ENCODE assay signal across 8 mouse cellular contexts in genomic region chr14:54568694-54569414, GRCm38 (mm10). TPM values are rescaled to one million over a fixed set of nuclear protein-coding genes. Genes with fewer than 3 reads are reported as not detected.
DNase-seq lines count a peak whose midpoint lies in the region; ATAC-seq and TF ChIP-seq lines count a peak whose summit lies in the region.

No protein-coding gene starts in this region.

- TF ChIP-seq EP300 in CH12.LX (IDR thresholded peaks at IDR 0.05; ENCODE audit: low read length), result no peak

- no peak overlapping the region for H3K4me3 ChIP-seq in CH12.LX (replicated peaks in 1 of 3; ENCODE audit: low read depth in 2 of 3, low read length in 2 of 3, poor library complexity in 1 of 3)
- no peak overlapping the region for H3K4me3 ChIP-seq in lung, adult 2 months (replicated peaks; ENCODE audit: extremely low read depth, low read depth, low read length)

- peak; percentile 86 for TF ChIP-seq RAD21 in CH12.LX (IDR thresholded peaks at IDR 0.05; ENCODE audit: low read depth, low read length)

- ATAC-seq in activated CD4-positive, CD25-positive, alpha-beta regulatory T cell, adult 4 months, result no peak

- TF ChIP-seq POLR2A in CH12.LX (IDR thresholded peaks at IDR 0.05; ENCODE audit: low read depth, low read length), result no peak
- TF ChIP-seq POLR2A in lung, adult 2 months (IDR thresholded peaks at IDR 0.05; ENCODE audit: borderline replicate concordance, extremely low read depth, low read depth, low read length), result no peak

- in situ Hi-C loops in CH12.LX (cut with MboI; ENCODE audit: low pct_ligation_motif_present, low pct_unique_long_range_greater_than_20kb, low sequenced_read_pairs), result loop anchor here (25.0 kb wide), 1 partner anchor 507 kb away; no protein-coding TSS in a partner anchor

- dilution Hi-C loops in CH12.LX (cut with MboI; ENCODE audit: extremely low pct_ligation_motif_present, extremely low pct_unique_long_range_greater_than_20kb, low sequenced_read_pairs), result no loop called here

- DNase-seq in CH12.LX (ENCODE audit: extremely low read depth), result peak; percentile 74
- DNase-seq in adrenal gland, adult 2 months, result peak; percentile 79
- DNase-seq in embryo, embryonic 11 days, result peak; percentile 82
- peak; percentile 79 to 89 for DNase-seq in heart, adult 18-20 months
- peak; percentile 78 to 89 for DNase-seq in kidney, postnatal 36 days
- peak; percentile 73 for DNase-seq in lung, adult 2 months
- peak; percentile 68 for DNase-seq in retina, postnatal 7 days (ENCODE audit: low read depth, low spot score)

- no peaks in the 10 kb centered on the region for H3K36me3 ChIP-seq in CH12.LX (replicated peaks in 1 of 2; ENCODE audit: control insufficient read depth in 1 of 2, insufficient read depth in 1 of 2, low read length in 1 of 2)

- peaks cover 3% of the 10 kb centered on the region for H3K27me3 ChIP-seq in CH12.LX (replicated peaks)

- no peaks in the 10 kb centered on the region for H3K79me2 ChIP-seq in CH12.LX (replicated peaks; ENCODE audit: control insufficient read depth, extremely low read depth, insufficient read depth, poor library complexity, severe bottlenecking)

- peak; percentile 82 to 88 for TF ChIP-seq CTCF in CH12.LX (conservative IDR thresholded peaks at IDR 0.05 in 1 of 2, IDR thresholded peaks at IDR 0.05 in 1 of 2; ENCODE audit: low read depth in 2 of 2, low read length in 2 of 2)
- peak; percentile 84 for TF ChIP-seq CTCF in lung, adult 2 months (IDR thresholded peaks at IDR 0.05; ENCODE audit: insufficient read depth, low read length)

- WGBS in lung, adult 2 months, result 67% methylated on average over 15 of the region's 15 CpGs

- no peak overlapping the region for H3K9ac ChIP-seq in CH12.LX (ENCODE audit: insufficient read depth, low read depth)

- no peak overlapping the region for H3K4me2 ChIP-seq in CH12.LX (ENCODE audit: insufficient read depth, low read depth, poor library complexity, severe bottlenecking)

- no peak overlapping the region for H3K27ac ChIP-seq in CH12.LX (ENCODE audit: insufficient read depth, low read depth)

- H3K9me3 ChIP-seq in CH12.LX (replicated peaks; ENCODE audit: low read length), result no peaks in the 10 kb centered on the region

- peaks cover 0 to 16% of the 10 kb centered on the region in 2 experiments; a peak in 2 of 4 replicates for H3K4me1 ChIP-seq in CH12.LX (ENCODE audit: control insufficient read depth in 1 of 2, insufficient read depth in 2 of 2)
- H3K4me1 ChIP-seq in lung, adult 2 months (ENCODE audit: control insufficient read depth, insufficient read depth, low read length), result peaks cover 2% of the 10 kb centered on the region

TF ChIP-seq in CH12.LX, 34 proteins besides CTCF, POLR2A, EP300 and RAD21:
- TF ChIP-seq GABPA (IDR thresholded peaks at IDR 0.05; ENCODE audit: insufficient replicate concordance, low read depth, low read length), result no peak
- peak; percentile 79 for TF ChIP-seq SMC3 (IDR thresholded peaks at IDR 0.05; ENCODE audit: low read depth, low read length)
- peak; percentile 36; the same call in 1 of the 2 replicates for TF ChIP-seq ZC3H11A (IDR thresholded peaks at IDR 0.05; ENCODE audit: low read depth, low read length)

RNA-seq across cellular contexts. Expression of gene Ajuba, which starts 8.5 kb away (rescaled TPM):
- total RNA-seq in CH12.LX (2012; rRNA removed), result 0.13 TPM in 1 of 2 replicates, not detected in the other
- total RNA-seq in CH12.LX (2014; rRNA removed), result 0.09 TPM in 1 of 2 replicates, not detected in the other
- polyA plus RNA-seq in CH12.LX (2012; ENCODE audit: insufficient read length, low read depth), result 0.18 and 0.34 TPM in 2 replicates
- total RNA-seq in adrenal gland, adult 2 months (2021), result 10 to 100 TPM; 14.4 to 30.3 TPM
- 47.0 and 56.9 TPM in 2 replicates for polyA plus RNA-seq in adrenal gland, adult 2 months (2012; rRNA removed)
- 1 to 10 TPM; 3.7 to 3.9 TPM for total RNA-seq in heart, adult 18-20 months (2021)
- 36.4 and 49.6 TPM in 2 replicates for polyA plus RNA-seq in lung, adult 2 months (2012; rRNA removed)
- polyA plus RNA-seq in activated CD4-positive, CD25-positive, alpha-beta regulatory T cell, adult 4 months (2017; shearing (Covaris generic)), result under 1 TPM in 1 of 2 experiments, not detected in 1; 0.20 TPM

RNA-seq across cellular contexts. Expression of gene Haus4, which starts 14.4 kb away (rescaled TPM):
- total RNA-seq in CH12.LX (2012; rRNA removed) (65.5 and 71.8 TPM in 2 replicates), CH12.LX (2014; rRNA removed) (88.6 and 94.3 TPM in 2 replicates)
- 109 and 116 TPM in 2 replicates for polyA plus RNA-seq in CH12.LX (2012; ENCODE audit: insufficient read length, low read depth)
- 10 to 100 TPM; 13.9 to 26.6 TPM for total RNA-seq in adrenal gland, adult 2 months (2021)
- polyA plus RNA-seq in adrenal gland, adult 2 months (2012; rRNA removed), result 20.4 and 21.0 TPM in 2 replicates
- total RNA-seq in heart, adult 18-20 months (2021), result 1 to 10 TPM; 2.6 to 2.8 TPM
- polyA plus RNA-seq in lung, adult 2 months (2012; rRNA removed), result 7.4 and 7.9 TPM in 2 replicates
- 10 to 100 TPM; 30.2 to 33.5 TPM for polyA plus RNA-seq in activated CD4-positive, CD25-positive, alpha-beta regulatory T cell, adult 4 months (2017; shearing (Covaris generic))

RNA-seq across cellular contexts. Expression of gene 4931414P19Rik, which starts 36.9 kb away (rescaled TPM):
- total RNA-seq in CH12.LX (2012; rRNA removed), result 2.9 and 3.6 TPM in 2 replicates
- total RNA-seq in CH12.LX (2014; rRNA removed), result 1.5 TPM in 2 replicates
- polyA plus RNA-seq in CH12.LX (2012; ENCODE audit: insufficient read length, low read depth), result 2.7 and 3.8 TPM in 2 replicates
- 1 to 10 TPM; 2.9 to 8.2 TPM for total RNA-seq in adrenal gland, adult 2 months (2021)
- polyA plus RNA-seq in adrenal gland, adult 2 months (2012; rRNA removed), result 7.4 and 9.6 TPM in 2 replicates
- total RNA-seq in heart, adult 18-20 months (2021), result 1 to 10 TPM; 3.0 to 6.1 TPM
- polyA plus RNA-seq in lung, adult 2 months (2012; rRNA removed), result 6.5 and 7.3 TPM in 2 replicates
- 1 to 10 TPM; 2.3 TPM for polyA plus RNA-seq in activated CD4-positive, CD25-positive, alpha-beta regulatory T cell, adult 4 months (2017; shearing (Covaris generic))

RNA-seq across cellular contexts. Expression of gene Psmb5, which starts 49.0 kb away (rescaled TPM):
- total RNA-seq in CH12.LX (2012; rRNA removed) (411 and 418 TPM in 2 replicates), CH12.LX (2014; rRNA removed) (416 and 455 TPM in 2 replicates)
- polyA plus RNA-seq in CH12.LX (2012; ENCODE audit: insufficient read length, low read depth), result 299 and 371 TPM in 2 replicates
- 100 to 1,000 TPM; 317 to 332 TPM for total RNA-seq in adrenal gland, adult 2 months (2021)
- polyA plus RNA-seq in adrenal gland, adult 2 months (2012; rRNA removed), result 267 and 322 TPM in 2 replicates
- total RNA-seq in heart, adult 18-20 months (2021), result 100 to 1,000 TPM; 173 to 201 TPM
- polyA plus RNA-seq in lung, adult 2 months (2012; rRNA removed), result 129 and 146 TPM in 2 replicates
- polyA plus RNA-seq in activated CD4-positive, CD25-positive, alpha-beta regulatory T cell, adult 4 months (2017; shearing (Covaris generic)), result 100 to 1,000 TPM; 178 to 210 TPM

RNA-seq across cellular contexts. Expression of gene Prmt5, which starts 51.5 kb away (rescaled TPM):
- total RNA-seq in CH12.LX (2012; rRNA removed) (157 and 159 TPM in 2 replicates), CH12.LX (2014; rRNA removed) (106 and 110 TPM in 2 replicates)
- polyA plus RNA-seq in CH12.LX (2012; ENCODE audit: insufficient read length, low read depth), result 185 and 206 TPM in 2 replicates
- total RNA-seq in adrenal gland, adult 2 months (2021), result 10 to 100 TPM; 45.2 to 47.4 TPM
- 39.1 and 44.3 TPM in 2 replicates for polyA plus RNA-seq in adrenal gland, adult 2 months (2012; rRNA removed)
- 10 to 100 TPM; 32.2 to 33.2 TPM for total RNA-seq in heart, adult 18-20 months (2021)
- 15.1 and 20.2 TPM in 2 replicates for polyA plus RNA-seq in lung, adult 2 months (2012; rRNA removed)
- polyA plus RNA-seq in activated CD4-positive, CD25-positive, alpha-beta regulatory T cell, adult 4 months (2017; shearing (Covaris generic)), result 10 to 100 TPM; 31.4 to 32.9 TPM

Comparison
In these comparisons a context has a peak if more than half of its experiments do, and no peak if none do; other contexts are left out.
1. RNA of gene Ajuba, which starts 8.5 kb away (polyA plus RNA-seq): 36.4 to 49.6 TPM in lung, adult 2 months and 47.0 to 56.9 TPM in adrenal gland, adult 2 months; 0.18 to 0.34 TPM in CH12.LX and 0.20 TPM in activated CD4-positive, CD25-positive, alpha-beta regulatory T cell, adult 4 months; every median in the first group is over 10 times any median in the second.
2. Peak in every context shown above with its lines, with median percentiles within 50 percentile points of each other: DNase-seq.